Mouse (Mus musculus) liver, embryonic 14.5 days (tissue): Measurements from ENCODE around the gene 5730596B20Rik.

Experiments
- CTCF ChIP-seq: IDR thresholded peaks from 2 replicates; pipeline ENCODE4 v1.5.1; 2016; ENCODE audit warnings: antibody characterized with exemption, low read depth, control low read depth
- EP300 ChIP-seq: IDR thresholded peaks from 2 replicates; pipeline ENCODE4 v1.6.1; 2016; ENCODE audit warnings: antibody characterized with exemption, low read depth

GRCm38 (mm10) chr6:52219234-52219942 lies 42.1 kb downstream of the 5730596B20Rik start:
- TF ChIP-seq EP300 (no peak), CTCF (no peak)
